Mouse (Mus musculus) megakaryocyte, embryonic 14.5 days (primary cell): Measurements from ENCODE around the gene Zbtb45.

Experiments used
- FLI1 ChIP-seq: IDR thresholded peaks from 2 replicates; pipeline ENCODE4 v1.6.1; 2012; ENCODE audit warnings: low read length, inconsistent platforms, mixed read lengths
- GATA1 ChIP-seq: IDR thresholded peaks from 3 replicates; pipeline ENCODE4 v1.6.1; 2012; ENCODE audit warnings: mixed read lengths, low read length, inconsistent platforms, borderline replicate concordance

DNA sequence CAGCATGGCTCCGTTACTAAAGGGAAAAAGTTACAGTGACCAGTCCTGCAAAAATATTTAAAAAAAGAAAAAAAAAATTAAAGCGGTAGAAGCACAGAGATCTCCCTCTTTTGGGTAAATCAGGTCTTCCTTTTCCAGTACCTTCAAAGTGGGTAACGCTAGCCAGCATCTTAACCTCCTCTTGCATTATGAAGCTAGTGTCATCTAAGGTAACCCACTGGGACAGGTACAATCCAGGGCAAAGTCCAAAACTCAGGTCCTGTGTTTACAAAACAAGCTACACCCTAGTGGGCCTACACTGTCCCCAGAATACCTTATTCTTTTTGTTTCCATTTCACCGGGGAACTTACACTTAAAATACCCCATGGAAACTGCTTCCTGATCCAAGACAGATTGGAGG, 3.8 kb upstream of the Zbtb45 start:
- TF ChIP-seq FLI1, result no peak
- no peak for TF ChIP-seq GATA1
